Mouse (Mus musculus) left cerebral cortex, postnatal 10 days (tissue): ENCODE measurements around the gene Cggbp1. TPM values are rescaled to one million over a fixed set of nuclear protein-coding genes. Genes with fewer than 3 reads are reported as not detected.

Experiments used
- DNase-seq, 2 experiments: peaks; one replicate each; pipeline ENCODE4 v3.0.0; 2021 to 2022; ENCODE audit warnings: low spot score in 2 of 2, mixed read lengths in 1 of 2; ENCODE audit errors: extremely low spot score in 1 of 2
- intact Hi-C: fragments of 180-260 bp; cut with DNase I; formaldehyde crosslinking; loops from one replicate; pipeline ENCODE4 v1.15.1; 2025
- total RNA-seq, 2 experiments: library from RNA; stranded (reverse); gene quantifications; 2 replicates each; pipeline ENCODE4 v1.2.3; 2021

The Cggbp1 gene
- total RNA-seq, 2 experiments from 2014 or later: 53.6 to 58.1 TPM

DNA sequence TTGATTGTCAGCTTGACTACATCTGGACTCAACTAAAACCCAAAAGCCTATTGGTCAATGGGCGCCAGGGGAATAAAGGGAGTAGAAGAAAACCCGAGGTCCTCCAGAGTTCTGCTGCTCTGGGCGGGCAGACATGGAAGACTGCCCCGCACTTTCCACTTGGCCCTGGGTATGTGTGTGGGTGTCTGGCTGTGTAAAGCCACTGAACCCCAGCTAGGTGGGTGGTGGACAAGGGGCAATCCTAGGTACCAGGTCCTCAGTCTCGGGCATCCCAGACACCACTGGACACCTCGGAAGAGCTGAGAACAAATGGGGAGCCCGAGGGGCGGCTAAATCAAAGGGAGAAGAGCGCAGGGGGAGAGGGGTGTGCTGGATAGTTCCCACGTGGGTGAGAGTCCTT, 57.0 kb downstream of the Cggbp1 start:
- no peak for DNase-seq
- intact Hi-C loops: loop anchor here (5.0 to 10.0 kb wide), 3 partner anchors 564 to 1106 kb away; no protein-coding TSS in a partner anchor

Other genes starting within 250 kb of the Cggbp1 start
- gene Csnka2ip, start 249.6 kb upstream of the Cggbp1 start, total RNA-seq: under 1 TPM; 0.47 to 0.49 TPM
- gene 4930453N24Rik, start 80.8 kb upstream of the Cggbp1 start, total RNA-seq: 10 to 100 TPM; 18.6 to 20.3 TPM
- gene Zfp654, start 344 bp upstream of the Cggbp1 start, total RNA-seq: 10 to 100 TPM; 13.1 to 14.4 TPM